Mouse (Mus musculus) limb, embryonic 12.5 days (tissue): ENCODE results near the gene Slc10a7. TPM values are rescaled to one million over a fixed set of nuclear protein-coding genes. Genes with fewer than 3 reads are reported as not detected.

Experiments used
- ATAC-seq: fragments of 200-750 bp; cut with Nextera tagmentation; 2 replicates; pipeline ENCODE4 v1.8.0; 2017; ENCODE audit warnings: low read depth, moderate TSS enrichment; ENCODE audit not compliant: insufficient number of reproducible peaks, insufficient read depth, low FRiP score, low TSS enrichment
- H3K27ac ChIP-seq: fragments of 300-500 bp; sonication (generic); 2 replicates; pipeline ENCODE4 v1.5.1; 2016; ENCODE audit warnings: mild to moderate bottlenecking, moderate library complexity
- H3K27me3 ChIP-seq: fragments of 300-500 bp; sonication (generic); 2 replicates; pipeline ENCODE4 v1.6.1; 2016; ENCODE audit warnings: mild to moderate bottlenecking, moderate library complexity
- H3K36me3 ChIP-seq: fragments of 300-500 bp; sonication (generic); 2 replicates; pipeline ENCODE4 v1.6.1; 2016; ENCODE audit warnings: mild to moderate bottlenecking, moderate library complexity
- H3K4me1 ChIP-seq: fragments of 300-500 bp; sonication (generic); replicated peaks from 2 replicates; pipeline ENCODE4 v1.6.1; 2016
- H3K4me2 ChIP-seq: fragments of 300-500 bp; sonication (generic); 2 replicates; pipeline ENCODE4 v1.6.1; 2016; ENCODE audit warnings: mild to moderate bottlenecking, moderate library complexity
- H3K4me3 ChIP-seq: fragments of 300-500 bp; sonication (generic); replicated peaks from 2 replicates; pipeline ENCODE4 v1.5.1; 2016; ENCODE audit warnings: mild to moderate bottlenecking
- H3K9ac ChIP-seq: fragments of 300-500 bp; sonication (generic); replicated peaks from 2 replicates; pipeline ENCODE4 v1.6.1; 2016; ENCODE audit warnings: mild to moderate bottlenecking, moderate library complexity
- H3K9me3 ChIP-seq: fragments of 300-500 bp; sonication (generic); 2 replicates; pipeline ENCODE4 v1.6.1; 2016; ENCODE audit warnings: mild to moderate bottlenecking, moderate library complexity
- WGBS: fragments of 180-500 bp; shearing (Covaris S2); methylation state at CpG from one replicate; pipeline ENCODE4 v1.1.7; 2016; 5-methylcytosine and 5-hydroxymethylcytosine counted together
- polyA plus RNA-seq: library from polyadenylated mRNA; unstranded; fragments of >200 nt; fragmentation: Nextera tagmentation; extraction: Ambion mirVana; gene quantifications from 2 replicates; pipeline ENCODE4 v1.2.1, GENCODE M21; 2016

Slc10a7 gene
- polyA plus RNA-seq, 1 experiment from 2014 or later, result 17.5 TPM

- H3K36me3 ChIP-seq, result no peaks in the 10 kb centered on the region; the same call in 1 of the 2 replicates
- H3K27me3 ChIP-seq, result no peaks in the 10 kb centered on the region
- no peak overlapping the region for H3K9ac ChIP-seq
- H3K27ac ChIP-seq, result no peak overlapping the region
- H3K4me1 ChIP-seq, result peaks cover 9% of the 10 kb centered on the region; the same call in 1 of the 2 replicates
- no peaks in the 10 kb centered on the region for H3K9me3 ChIP-seq
- H3K4me2 ChIP-seq, result no peak overlapping the region
- H3K4me3 ChIP-seq, result no peak overlapping the region
- no peak for ATAC-seq
- WGBS, result 55% methylated on average over 10 of the region's 10 CpGs
These were observed 41.0 kb downstream of the Slc10a7 start for GRCm38 (mm10) chr8:78549971-78550751.

GRCm38 (mm10) chr8:78550752-78551134 is 41.6 kb downstream of the Slc10a7 start:
- ATAC-seq, result no peak
- no peak overlapping the region for H3K4me3 ChIP-seq
- no peaks in the 10 kb centered on the region for H3K27me3 ChIP-seq
- no peaks in the 10 kb centered on the region for H3K9me3 ChIP-seq
- no peak overlapping the region for H3K27ac ChIP-seq
- 63% methylated on average over 2 of the region's 2 CpGs for WGBS
- H3K9ac ChIP-seq, result no peak overlapping the region
- peaks cover 9% of the 10 kb centered on the region; the same call in 1 of the 2 replicates for H3K4me1 ChIP-seq
- H3K36me3 ChIP-seq, result no peaks in the 10 kb centered on the region; the same call in 1 of the 2 replicates
- no peak overlapping the region for H3K4me2 ChIP-seq

GRCm38 (mm10) chr8:78555817-78556216 is 46.7 kb downstream of the Slc10a7 start:
- Histone ChIP-seq H3K36me3 (no peaks in the 10 kb centered on the region; the same call in 1 of the 2 replicates), H3K4me1 (0 out of 2 replicates have a peak, but pooled peaks cover 5% of the 10 kb centered on the region), H3K27ac (no peak overlapping the region), H3K9me3 (no peaks in the 10 kb centered on the region), H3K4me3 (no peak overlapping the region), H3K27me3 (no peaks in the 10 kb centered on the region), H3K4me2 (no peak overlapping the region), H3K9ac (no peak overlapping the region)
- WGBS, result 87% methylated on average over 4 of the region's 4 CpGs
- ATAC-seq, result no peak

- H3K9me3 ChIP-seq, result no peaks in the 10 kb centered on the region
- H3K9ac ChIP-seq, result no peak overlapping the region
- WGBS, result 66% methylated on average over 11 of the region's 11 CpGs
- no peaks in the 10 kb centered on the region for H3K27me3 ChIP-seq
- no peak overlapping the region for H3K4me3 ChIP-seq
- H3K4me1 ChIP-seq, result 0 out of 2 replicates have a peak, but pooled peaks cover 3% of the 10 kb centered on the region
- H3K27ac ChIP-seq, result no peak overlapping the region
- H3K4me2 ChIP-seq, result no peak overlapping the region
- no peak for ATAC-seq
- no peaks in the 10 kb centered on the region; the same call in 1 of the 2 replicates for H3K36me3 ChIP-seq
These were observed 47.8 kb downstream of the Slc10a7 start for GRCm38 (mm10) chr8:78556773-78557434.

- H3K4me1 ChIP-seq, result 0 out of 2 replicates have a peak, but pooled peaks cover 2% of the 10 kb centered on the region
- H3K9me3 ChIP-seq, result no peaks in the 10 kb centered on the region
- H3K9ac ChIP-seq, result no peak overlapping the region
- no peaks in the 10 kb centered on the region for H3K27me3 ChIP-seq
- no peak overlapping the region for H3K4me3 ChIP-seq
- WGBS, result 87% methylated on average over 6 of the region's 6 CpGs
- no peak overlapping the region for H3K27ac ChIP-seq
- H3K36me3 ChIP-seq, result peaks cover 5% of the 10 kb centered on the region
- no peak overlapping the region for H3K4me2 ChIP-seq
- ATAC-seq, result no peak
These were observed 52.5 kb downstream of the Slc10a7 start for GRCm38 (mm10) chr8:78561620-78562019.

- Histone ChIP-seq H3K4me2 (no peak overlapping the region), H3K9ac (no peak overlapping the region), H3K36me3 (peaks cover 5% of the 10 kb centered on the region), H3K4me1 (no peaks in the 10 kb centered on the region), H3K9me3 (no peaks in the 10 kb centered on the region), H3K27me3 (no peaks in the 10 kb centered on the region), H3K27ac (no peak overlapping the region), H3K4me3 (no peak overlapping the region)
- no peak for ATAC-seq
- 71% methylated on average over 2 of the region's 2 CpGs for WGBS
These were observed 54.4 kb downstream of the Slc10a7 start for GRCm38 (mm10) chr8:78563466-78564058.

- no peak overlapping the region for H3K4me3 ChIP-seq
- no peak for ATAC-seq
- H3K4me2 ChIP-seq, result no peak overlapping the region
- WGBS, result 91% methylated on average over 5 of the region's 5 CpGs
- H3K36me3 ChIP-seq, result peaks cover 5% of the 10 kb centered on the region
- H3K9me3 ChIP-seq, result no peaks in the 10 kb centered on the region
- H3K27ac ChIP-seq, result no peak overlapping the region
- no peaks in the 10 kb centered on the region for H3K27me3 ChIP-seq
- H3K9ac ChIP-seq, result no peak overlapping the region
- H3K4me1 ChIP-seq, result no peaks in the 10 kb centered on the region
These were observed 55.1 kb downstream of the Slc10a7 start for GRCm38 (mm10) chr8:78564200-78564599.

GRCm38 (mm10) chr8:78568196-78568595 is 59.0 kb downstream of the Slc10a7 start:
- Histone ChIP-seq H3K9me3 (no peaks in the 10 kb centered on the region), H3K4me3 (no peak overlapping the region), H3K27me3 (no peaks in the 10 kb centered on the region), H3K4me2 (no peak overlapping the region), H3K9ac (no peak overlapping the region), H3K27ac (no peak overlapping the region), H3K36me3 (peaks cover 5% of the 10 kb centered on the region), H3K4me1 (peaks cover 16% of the 10 kb centered on the region)
- WGBS, result 78% methylated on average over 8 of the region's 8 CpGs
- ATAC-seq, result no peak

GRCm38 (mm10) chr8:78571528-78571927 is 62.4 kb downstream of the Slc10a7 start:
- H3K9ac ChIP-seq, result no peak overlapping the region
- no peak for ATAC-seq
- peaks cover 29% of the 10 kb centered on the region for H3K4me1 ChIP-seq
- WGBS, result 17% methylated on average over 9 of the region's 9 CpGs
- no peak overlapping the region for H3K4me3 ChIP-seq
- H3K4me2 ChIP-seq, result no peak overlapping the region
- H3K27me3 ChIP-seq, result no peaks in the 10 kb centered on the region
- no peaks in the 10 kb centered on the region for H3K9me3 ChIP-seq
- no peak overlapping the region for H3K27ac ChIP-seq
- no peaks in the 10 kb centered on the region for H3K36me3 ChIP-seq

GRCm38 (mm10) chr8:78574207-78574606 is 65.1 kb downstream of the Slc10a7 start:
- H3K9ac ChIP-seq, result no peak overlapping the region
- H3K27me3 ChIP-seq, result no peaks in the 10 kb centered on the region
- no peak overlapping the region for H3K4me2 ChIP-seq
- 87% methylated on average over 7 of the region's 7 CpGs for WGBS
- H3K27ac ChIP-seq, result no peak overlapping the region
- H3K4me1 ChIP-seq, result peaks cover 29% of the 10 kb centered on the region
- no peaks in the 10 kb centered on the region for H3K36me3 ChIP-seq
- no peak for ATAC-seq
- H3K4me3 ChIP-seq, result no peak overlapping the region
- no peaks in the 10 kb centered on the region for H3K9me3 ChIP-seq

- Histone ChIP-seq H3K27ac (no peak overlapping the region), H3K9ac (no peak overlapping the region), H3K4me2 (no peak overlapping the region), H3K4me1 (peaks cover 13% of the 10 kb centered on the region), H3K36me3 (no peaks in the 10 kb centered on the region), H3K4me3 (no peak overlapping the region), H3K9me3 (no peaks in the 10 kb centered on the region), H3K27me3 (no peaks in the 10 kb centered on the region)
- no peak for ATAC-seq
- 58% methylated on average over 10 of the region's 10 CpGs for WGBS
These were observed 68.4 kb downstream of the Slc10a7 start for GRCm38 (mm10) chr8:78577569-78577968.
